Mouse (Mus musculus) testis, adult 2 months (tissue): ENCODE measurements around the gene Surf2. TPM values are rescaled to one million over a fixed set of nuclear protein-coding genes. Genes with fewer than 3 reads are reported as not detected.

Experiments
- H3K27ac ChIP-seq: fragments of 200-500 bp; 2 replicates; pipeline ENCODE4 v1.5.1; 2012; ENCODE audit warnings: low read depth, low read length; ENCODE audit not compliant: control insufficient read depth, insufficient read depth
- H3K27me3 ChIP-seq: fragments of 200-500 bp; 2 replicates; pipeline ENCODE4 v1.6.1; 2012; ENCODE audit warnings: mild to moderate bottlenecking, low read length, moderate library complexity; ENCODE audit not compliant: control insufficient read depth, insufficient read depth
- H3K36me3 ChIP-seq: fragments of 200-500 bp; 2 replicates; pipeline ENCODE4 v1.6.1; 2012; ENCODE audit warnings: mild to moderate bottlenecking, low read length; ENCODE audit not compliant: control insufficient read depth, insufficient read depth
- H3K4me1 ChIP-seq: fragments of 200-500 bp; 2 replicates; pipeline ENCODE4 v1.6.1; 2012; ENCODE audit warnings: low read length; ENCODE audit not compliant: control insufficient read depth, insufficient read depth
- H3K4me3 ChIP-seq: fragments of 200-500 bp; 2 replicates; pipeline ENCODE4 v1.5.1; 2012; ENCODE audit warnings: low read depth, mild to moderate bottlenecking, low read length, moderate library complexity, mixed read lengths; ENCODE audit not compliant: control insufficient read depth
- CTCF ChIP-seq: fragments of 200-500 bp; IDR thresholded peaks from 2 replicates; pipeline ENCODE4 v1.5.1; 2012; ENCODE audit warnings: low read depth, mild to moderate bottlenecking, inconsistent platforms, low read length, moderate library complexity; ENCODE audit not compliant: control insufficient read depth, insufficient read depth, insufficient replicate concordance
- POLR2A ChIP-seq: fragments of 200-500 bp; IDR thresholded peaks from 2 replicates; pipeline ENCODE4 v1.6.1; 2012; ENCODE audit warnings: low read depth, mild to moderate bottlenecking, inconsistent platforms, low read length, moderate library complexity; ENCODE audit not compliant: control insufficient read depth
- polyA plus RNA-seq: library from polyadenylated mRNA; depleted of rRNA; stranded (reverse); fragments of >200 nt; gene quantifications from 2 replicates; pipeline ENCODE4 v1.2.3, GENCODE M21; 2012

Surf2 gene
- polyA plus RNA-seq, 1 experiment: 9.9 TPM

DNA sequence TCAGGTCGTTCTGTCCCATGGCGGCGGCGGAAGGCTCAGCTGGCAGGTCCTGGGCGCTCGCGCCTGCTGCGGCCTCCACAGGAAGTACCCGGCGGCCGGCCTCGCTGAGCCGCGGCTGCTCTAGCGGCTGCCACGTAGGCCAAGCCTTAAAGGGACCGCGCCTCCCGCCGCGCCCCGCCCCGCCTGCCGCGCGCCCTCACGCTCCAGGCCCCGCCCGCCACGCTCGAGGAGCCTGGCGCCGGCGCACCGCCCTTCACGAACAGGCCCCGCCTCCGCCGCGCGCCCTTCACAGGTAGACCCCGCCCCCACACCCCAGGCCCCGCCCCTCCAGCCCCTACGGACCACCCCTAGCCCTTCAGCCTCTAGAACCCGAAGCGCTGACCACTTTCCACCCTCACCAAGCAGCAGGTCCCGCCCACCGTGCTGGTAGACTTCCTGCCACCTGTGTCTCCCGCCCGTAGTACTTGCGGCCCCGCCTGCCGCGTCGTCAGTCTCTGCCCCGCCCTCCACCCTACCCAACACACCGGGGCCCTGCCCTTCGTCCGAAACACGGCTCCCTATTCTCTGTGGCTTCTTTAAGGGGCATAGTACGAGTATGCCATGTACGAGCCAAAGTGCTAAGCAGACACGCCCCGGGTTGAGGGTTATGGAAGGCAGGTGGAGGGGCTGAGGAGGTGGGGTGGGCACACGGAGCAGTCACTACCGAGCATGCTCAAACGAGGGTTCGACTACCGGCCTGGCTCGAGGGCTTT lies 17.3 kb downstream of the Surf2 start, which contains the start of the genes Surf4 and Stkld1:
TSS of gene Surf4 (minus strand) at position 625 of the 752 bp plus-strand sequence.
TSS of gene Stkld1 (plus strand) at position 744 of the 752 bp plus-strand sequence.
- peak within 1 kb of the TSS; percentile 96 for H3K27ac ChIP-seq
- peaks cover 17% of the 10 kb centered on the region for H3K4me1 ChIP-seq
- H3K4me3 ChIP-seq: peak within 1 kb of the TSS; percentile 98
- TF ChIP-seq POLR2A (peak; percentile 74), CTCF (no peak)
- H3K27me3 ChIP-seq: no peaks in the 10 kb centered on the region
- no peaks in the 10 kb centered on the region; the same call in 1 of the 2 replicates for H3K36me3 ChIP-seq

DNA sequence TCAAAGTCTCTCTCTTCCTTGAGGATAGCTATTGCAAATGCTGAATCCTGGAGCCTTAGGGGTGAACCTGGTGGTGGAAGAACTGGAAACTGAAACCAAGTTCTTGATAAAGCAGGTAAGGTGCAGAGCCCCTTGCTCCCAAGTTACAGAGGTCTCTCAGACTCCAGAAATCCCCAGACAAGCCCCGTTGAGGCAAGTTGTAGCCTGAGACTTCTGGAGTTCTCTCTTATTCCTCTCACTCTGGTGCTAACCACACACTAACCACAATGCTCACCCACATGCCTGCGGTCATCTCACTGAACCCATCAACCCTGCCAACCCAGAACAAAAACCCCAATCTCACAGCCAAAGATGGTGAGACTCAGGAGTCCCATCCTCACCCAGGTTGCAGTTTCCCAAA lies 19.1 kb downstream of the Surf2 start:
- no peak overlapping the region for H3K4me3 ChIP-seq
- no peak overlapping the region for H3K27ac ChIP-seq
- no peaks in the 10 kb centered on the region for H3K27me3 ChIP-seq
- peaks cover 14% of the 10 kb centered on the region for H3K4me1 ChIP-seq
- TF ChIP-seq POLR2A (no peak), CTCF (no peak)
- no peaks in the 10 kb centered on the region for H3K36me3 ChIP-seq

DNA sequence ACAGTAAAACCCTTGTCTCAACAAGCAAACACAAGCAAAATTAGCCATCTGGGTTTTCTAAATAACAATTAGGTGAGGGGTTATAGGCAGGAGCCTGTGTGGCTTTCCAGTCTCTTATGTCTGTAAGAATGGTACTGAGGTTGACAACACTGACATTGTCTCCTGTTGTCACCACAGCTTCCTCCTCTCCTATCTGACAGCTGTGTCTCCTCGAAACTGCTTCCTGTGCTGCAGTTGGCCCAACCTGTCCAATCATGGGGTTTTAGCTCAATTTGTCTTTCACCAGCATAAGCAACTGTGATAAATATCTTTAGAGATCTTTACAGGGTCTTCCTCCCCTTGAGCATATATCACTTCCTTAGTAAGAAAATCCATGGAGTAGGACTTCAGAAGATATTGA lies 20.3 kb downstream of the Surf2 start:
- no peaks in the 10 kb centered on the region for H3K36me3 ChIP-seq
- TF ChIP-seq CTCF: no peak
- TF ChIP-seq POLR2A: no peak
- no peak overlapping the region for H3K4me3 ChIP-seq
- H3K27ac ChIP-seq: no peak overlapping the region
- no peaks in the 10 kb centered on the region for H3K27me3 ChIP-seq
- H3K4me1 ChIP-seq: peaks cover 12% of the 10 kb centered on the region

DNA sequence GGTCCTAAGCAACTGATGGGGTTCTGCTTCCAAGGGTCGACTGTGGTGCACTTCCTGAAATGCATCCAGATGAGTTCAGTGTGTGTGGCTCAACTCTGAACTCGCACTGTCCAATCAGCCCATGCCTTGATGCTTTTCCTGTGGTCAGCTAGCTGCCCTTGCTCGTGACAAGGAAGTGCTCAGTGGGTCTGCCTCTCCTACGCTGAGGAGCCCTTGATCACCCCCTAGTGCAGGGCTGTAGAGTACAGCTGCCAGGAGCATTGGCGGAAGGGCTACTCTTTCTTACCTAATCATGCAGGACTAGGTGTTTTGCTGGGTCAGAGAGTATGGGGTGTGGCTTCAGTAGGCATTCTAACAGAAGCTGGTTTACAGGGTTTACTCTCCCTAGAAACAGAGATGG lies 25.4 kb downstream of the Surf2 start:
- TF ChIP-seq POLR2A: no peak
- peak; percentile 13; the same call in 1 of the 2 replicates for TF ChIP-seq CTCF
- Histone ChIP-seq H3K27ac (no peak overlapping the region), H3K4me3 (no peak overlapping the region), H3K27me3 (no peaks in the 10 kb centered on the region), H3K36me3 (no peaks in the 10 kb centered on the region; the same call in 1 of the 2 replicates), H3K4me1 (no peaks in the 10 kb centered on the region)

DNA sequence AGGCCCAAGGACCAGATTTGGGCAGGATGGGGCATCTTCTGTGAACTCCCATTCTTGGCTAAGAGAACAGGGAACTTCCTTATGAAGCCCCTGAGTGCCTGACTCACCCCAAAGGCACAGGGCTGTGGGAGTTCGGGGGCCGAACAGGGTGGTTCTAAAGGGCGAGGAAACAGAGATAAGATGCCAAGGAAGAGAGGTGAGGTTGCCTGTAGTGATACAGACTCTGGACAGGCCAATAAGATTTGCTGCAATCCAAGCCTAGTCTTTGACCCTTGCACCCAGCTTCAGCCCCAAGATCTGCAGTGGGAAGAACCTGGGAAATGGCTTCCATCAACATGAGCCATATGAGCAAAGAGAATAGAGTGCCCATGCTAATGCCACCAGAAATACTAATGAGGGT lies 27.1 kb downstream of the Surf2 start:
- TF ChIP-seq CTCF (no peak), POLR2A (no peak)
- Histone ChIP-seq H3K4me1 (no peaks in the 10 kb centered on the region), H3K36me3 (no peaks in the 10 kb centered on the region; the same call in 1 of the 2 replicates)

DNA sequence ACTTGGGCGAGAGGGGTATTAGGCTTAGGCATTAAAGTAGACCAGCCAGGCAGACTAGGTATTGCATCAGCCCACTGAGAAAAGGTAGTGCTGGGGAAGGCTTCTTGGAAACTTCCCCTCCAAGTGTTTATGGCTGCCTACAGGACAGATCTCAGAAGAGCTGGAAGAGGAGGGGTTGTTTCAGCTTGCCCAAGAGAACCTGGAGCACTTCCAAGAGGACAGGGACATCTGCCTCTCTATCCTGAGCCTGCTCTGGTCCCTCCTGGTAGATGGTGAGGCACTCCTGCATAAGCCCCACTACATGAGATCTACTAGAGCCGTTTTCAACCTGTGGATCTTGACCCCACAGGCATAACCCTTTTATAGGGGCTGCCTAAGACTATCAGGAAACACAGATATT lies 34.2 kb downstream of the Surf2 start:
- no peak for TF ChIP-seq CTCF
- TF ChIP-seq POLR2A: no peak
- H3K27ac ChIP-seq: no peak overlapping the region
- H3K36me3 ChIP-seq: no peaks in the 10 kb centered on the region; the same call in 1 of the 2 replicates

More for the DNA sequence above, 27.1 kb downstream of the Surf2 start:
- H3K27me3 ChIP-seq: no peaks in the 10 kb centered on the region
- H3K27ac ChIP-seq: no peak overlapping the region
- no peak overlapping the region for H3K4me3 ChIP-seq

DNA sequence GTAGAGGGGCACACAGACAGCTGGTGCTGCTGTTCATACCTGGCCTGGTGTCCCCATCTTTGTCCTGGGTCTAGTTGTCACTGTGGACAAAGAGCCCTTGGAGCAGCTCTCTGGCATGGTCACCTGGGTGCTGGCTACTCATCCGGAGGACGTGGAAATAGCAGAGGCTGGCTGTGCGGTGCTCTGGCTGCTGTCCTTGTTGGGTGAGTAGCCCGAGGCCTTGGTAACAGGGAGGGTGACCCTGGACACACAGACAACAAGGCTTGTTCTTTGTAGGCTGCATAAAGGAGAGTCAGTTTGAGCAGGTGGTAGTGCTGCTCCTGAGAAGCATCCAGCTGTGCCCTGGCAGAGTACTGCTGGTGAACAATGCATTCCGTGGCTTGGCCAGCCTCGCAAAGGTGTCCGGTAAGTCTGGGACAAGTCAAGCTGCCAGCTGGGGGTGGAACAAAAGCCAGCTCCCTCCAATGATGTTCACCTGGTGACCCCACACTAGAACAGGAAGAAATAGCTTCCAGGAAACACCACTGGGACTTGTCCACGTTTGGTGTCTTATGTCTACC lies 35.3 kb downstream of the Surf2 start:
- TF ChIP-seq POLR2A (no peak), CTCF (no peak)
- H3K27ac ChIP-seq: no peak overlapping the region
- no peaks in the 10 kb centered on the region; the same call in 1 of the 2 replicates for H3K36me3 ChIP-seq
- no peak overlapping the region for H3K4me3 ChIP-seq
- H3K4me1 ChIP-seq: no peaks in the 10 kb centered on the region
- H3K27me3 ChIP-seq: no peaks in the 10 kb centered on the region

More for the DNA sequence above, 34.2 kb downstream of the Surf2 start:
- Histone ChIP-seq H3K4me1 (no peaks in the 10 kb centered on the region), H3K27me3 (no peaks in the 10 kb centered on the region), H3K4me3 (no peak overlapping the region)
